Mouse (Mus musculus) colon, adult 2 months (tissue): ENCODE results near the gene Galnt2. TPM values are rescaled to one million over a fixed set of nuclear protein-coding genes. Genes with fewer than 3 reads are reported as not detected.

Experiments used
- polyA plus RNA-seq: library from polyadenylated mRNA; depleted of rRNA; stranded (reverse); fragments of >200 nt; gene quantifications from 2 replicates; pipeline ENCODE4 v1.2.3, GENCODE M21; 2012; rRNA removed

Gene Galnt2
- 19.3 and 23.5 TPM in 2 replicates for polyA plus RNA-seq

GRCm38 (mm10) chr8:124231176-124231484 lies at the start of gene Galnt2:
Galnt2 (plus strand) TSS chr8:124231391.

Other genes with a start within 250 kb of the Galnt2 start
- gene Abcb10, start 248.3 kb upstream of the Galnt2 start, polyA plus RNA-seq: 14.3 and 14.4 TPM in 2 replicates
- 33.5 and 34.3 TPM in 2 replicates for gene Taf5l, start 210.0 kb upstream of the Galnt2 start, polyA plus RNA-seq
- gene Urb2, start 209.9 kb upstream of the Galnt2 start, polyA plus RNA-seq: 3.4 and 3.8 TPM in 2 replicates
- 3.0 and 6.1 TPM in 2 replicates for gene Pgbd5, start 208.3 kb downstream of the Galnt2 start, polyA plus RNA-seq